Mouse (Mus musculus) liver, postnatal 0 days (tissue): ENCODE results near the gene Myom1.

Experiments used
- CTCF ChIP-seq: sonication (generic); IDR thresholded peaks from 2 replicates; pipeline ENCODE4 v1.5.1; 2016; ENCODE audit warnings: antibody characterized with exemption, low read depth
- EP300 ChIP-seq: IDR thresholded peaks from 2 replicates; pipeline ENCODE4 v1.6.1; 2016; ENCODE audit warnings: antibody characterized with exemption, low read depth, mild to moderate bottlenecking

DNA sequence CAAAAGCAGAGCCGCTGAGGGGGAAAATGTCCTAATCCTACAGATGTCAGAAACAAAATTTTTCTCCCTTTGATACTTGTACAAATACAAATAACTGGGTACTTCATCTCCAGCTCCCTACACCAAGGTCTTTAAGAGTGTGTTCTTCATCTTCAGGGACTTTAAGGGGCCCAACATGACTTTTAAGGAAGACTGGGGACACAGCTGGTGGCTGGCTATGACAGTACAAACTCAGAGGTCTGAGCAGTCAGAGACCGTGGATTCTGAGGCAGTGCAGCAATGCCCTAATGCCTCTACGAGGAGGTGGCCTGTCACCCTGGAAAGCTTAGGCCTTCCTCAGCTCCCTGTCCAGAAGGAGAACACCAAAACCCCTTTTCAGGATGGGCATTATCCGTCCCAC, 679 bp downstream of the Myom1 start:
- TF ChIP-seq CTCF (no peak), EP300 (no peak)
